Mouse (Mus musculus) natural killer cell, adult 2 months (primary cell): ENCODE results near the gene Baiap2.

Source experiments
- DNase-seq, 2 experiments: peaks; one replicate each; pipeline ENCODE4 v3.0.0; 2022; ENCODE audit warnings: low spot score in 2 of 2

Gene Baiap2

DNA sequence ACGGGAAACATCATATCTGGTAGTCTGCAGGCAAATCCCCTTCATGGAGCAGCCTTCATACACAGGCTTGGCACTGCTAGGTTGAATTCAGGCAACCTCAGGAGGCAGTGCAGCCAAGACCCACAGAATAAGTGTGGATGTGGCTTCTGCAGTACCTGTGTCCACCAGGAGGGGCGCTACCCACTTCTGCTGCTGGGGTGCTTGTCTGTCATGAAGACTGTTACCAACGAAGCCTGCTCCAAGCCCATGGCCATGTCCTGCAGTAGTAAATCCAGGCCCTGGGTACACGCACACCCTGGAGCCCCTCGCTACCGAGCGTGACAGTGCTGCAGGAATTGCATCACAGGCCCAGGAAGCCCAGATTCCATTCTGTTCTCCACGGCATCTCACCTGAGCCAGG, 22.7 kb upstream of the Baiap2 start:
- peak; percentile 75 to 83 for DNase-seq

DNA sequence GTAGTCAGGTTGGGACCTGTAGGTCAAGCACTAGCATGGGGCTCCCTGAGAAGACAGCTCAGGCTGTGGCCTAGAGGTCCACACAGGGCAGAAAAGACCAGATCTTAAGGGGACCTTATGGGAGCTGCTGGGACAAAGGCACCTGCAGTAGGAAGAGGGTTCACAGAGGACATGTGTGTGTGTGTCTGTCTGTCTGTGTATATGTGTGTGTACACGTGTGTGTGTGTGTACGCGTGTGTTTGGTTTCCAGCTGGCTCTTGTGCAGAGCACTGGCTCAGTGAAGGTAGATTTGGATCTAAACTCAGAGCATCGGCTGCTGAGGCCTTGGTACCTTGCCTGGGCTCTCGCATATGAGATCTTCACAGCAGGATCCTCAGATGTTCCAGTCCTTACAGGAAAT, 21.9 kb upstream of the Baiap2 start:
- DNase-seq = no peak

DNA sequence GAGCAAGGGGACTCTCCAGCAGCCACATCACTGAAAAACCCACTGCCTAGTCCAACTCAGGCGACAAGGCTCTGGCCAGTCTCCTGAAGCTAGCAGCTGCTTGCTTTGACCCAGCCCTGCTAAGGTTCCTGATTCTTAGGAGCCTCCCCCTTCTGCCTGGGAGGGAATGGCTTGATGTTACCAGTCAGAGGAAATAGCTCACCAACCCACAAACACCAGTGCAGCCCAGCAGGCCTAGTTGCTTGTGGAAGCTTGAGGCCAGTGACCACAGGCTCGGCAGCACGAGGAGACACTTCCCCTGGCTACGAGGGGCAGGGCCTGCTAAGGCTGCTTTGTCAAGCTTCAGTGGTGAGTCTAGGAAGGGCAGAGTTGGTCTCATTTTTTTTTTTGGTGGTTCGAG, 17.4 kb upstream of the Baiap2 start:
- DNase-seq = peak; percentile 77 to 88

DNA sequence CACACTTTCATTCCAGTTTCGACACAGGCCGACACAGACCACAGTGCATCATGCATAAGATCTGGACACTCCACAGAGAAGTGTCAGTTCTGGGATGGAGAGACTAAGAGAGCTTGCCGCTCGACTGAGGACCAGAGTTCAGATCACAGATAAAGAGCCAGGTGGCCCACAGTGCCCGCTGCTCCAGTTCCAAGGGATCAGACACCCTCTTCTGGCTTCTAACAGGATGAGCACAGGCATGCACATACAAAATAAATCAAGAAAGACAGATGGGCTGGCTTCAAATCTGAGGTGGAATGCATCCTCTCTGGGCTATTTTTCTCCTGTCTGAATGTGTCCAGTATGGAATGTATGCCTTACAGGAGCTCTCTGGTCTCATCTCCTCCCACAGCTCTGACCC, 15.8 kb upstream of the Baiap2 start:
- no peak for DNase-seq

DNA sequence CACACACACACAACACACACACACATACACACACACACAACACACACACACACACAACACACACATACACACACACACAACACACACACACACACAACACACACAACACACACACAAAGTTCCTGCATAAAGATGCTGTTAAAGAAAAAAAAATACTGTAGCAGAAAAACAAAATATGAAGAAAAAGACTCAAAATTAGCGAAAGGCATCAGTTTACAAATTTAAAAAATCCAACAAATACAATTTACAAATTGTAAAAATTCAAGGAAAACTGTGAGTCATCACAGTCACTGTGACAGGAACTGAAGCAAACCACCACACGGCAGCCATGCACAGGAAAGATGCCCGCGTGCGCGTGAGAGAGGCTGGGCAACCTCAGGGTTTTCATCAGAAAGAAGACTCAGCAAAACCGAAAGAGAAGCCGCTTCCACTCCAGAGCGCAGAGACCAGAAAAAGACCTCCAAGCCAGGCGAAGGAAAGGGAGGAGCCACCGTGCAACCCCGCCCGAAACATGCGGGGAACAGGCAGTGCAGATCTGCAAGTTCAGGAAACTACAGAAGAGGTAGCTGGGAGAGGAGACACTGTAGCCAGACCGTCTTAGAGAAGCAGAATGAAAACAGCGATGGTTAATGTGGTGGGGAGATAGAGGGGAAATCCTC, 14.4 kb upstream of the Baiap2 start:
- peak; percentile 77 to 82 for DNase-seq

DNA sequence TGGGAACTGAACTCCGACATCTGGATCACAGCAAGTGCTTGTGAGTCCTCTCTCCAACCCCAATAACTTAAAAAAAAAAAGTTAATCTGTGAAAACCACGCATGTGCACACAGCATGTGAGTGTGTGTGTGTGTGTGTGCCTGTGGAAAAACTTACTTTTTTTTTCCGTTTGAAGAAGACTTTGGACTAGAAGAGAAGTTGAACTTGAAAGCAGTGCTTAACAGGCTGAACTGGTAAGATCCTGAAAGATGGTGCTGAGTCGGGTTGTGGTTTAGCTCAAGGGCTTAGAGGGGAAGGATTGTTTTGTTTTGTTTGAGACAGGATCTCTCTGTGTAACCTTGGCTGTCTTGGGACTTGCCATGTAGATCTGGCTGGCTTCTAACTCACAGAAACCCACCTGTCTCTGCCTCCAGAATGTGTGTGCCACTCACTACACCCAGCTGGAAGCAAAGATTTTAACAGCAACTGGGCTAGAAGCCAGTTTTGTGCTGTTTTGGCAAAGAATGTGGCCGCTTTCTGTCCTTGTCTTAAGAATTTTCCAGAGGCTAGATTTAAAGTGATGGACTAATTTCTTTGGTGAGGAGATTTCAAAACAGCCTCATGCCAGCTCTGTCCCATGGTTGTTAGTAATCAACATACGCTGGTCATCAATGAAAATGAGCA, 12.8 kb upstream of the Baiap2 start:
- DNase-seq = no peak

DNA sequence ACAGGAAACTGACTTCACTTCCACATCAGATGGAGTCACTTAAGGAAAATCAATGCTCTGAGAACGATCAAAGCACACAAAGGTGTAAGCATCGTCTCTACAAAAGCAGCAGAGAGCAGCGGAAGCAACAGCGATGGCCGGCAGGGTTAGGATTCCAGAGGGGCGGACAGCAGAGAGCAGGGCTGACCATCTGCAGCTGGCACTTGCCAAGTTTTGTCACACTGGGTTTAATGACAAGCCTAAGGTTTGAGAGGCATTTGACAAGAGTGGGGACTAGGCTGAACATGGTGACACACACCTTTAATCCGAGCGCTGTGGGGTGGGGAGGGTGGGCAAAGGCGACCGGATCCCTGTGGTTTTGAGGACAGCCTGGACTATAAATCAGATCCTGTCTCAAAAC, 10.8 kb upstream of the Baiap2 start:
- DNase-seq = no peak

DNA sequence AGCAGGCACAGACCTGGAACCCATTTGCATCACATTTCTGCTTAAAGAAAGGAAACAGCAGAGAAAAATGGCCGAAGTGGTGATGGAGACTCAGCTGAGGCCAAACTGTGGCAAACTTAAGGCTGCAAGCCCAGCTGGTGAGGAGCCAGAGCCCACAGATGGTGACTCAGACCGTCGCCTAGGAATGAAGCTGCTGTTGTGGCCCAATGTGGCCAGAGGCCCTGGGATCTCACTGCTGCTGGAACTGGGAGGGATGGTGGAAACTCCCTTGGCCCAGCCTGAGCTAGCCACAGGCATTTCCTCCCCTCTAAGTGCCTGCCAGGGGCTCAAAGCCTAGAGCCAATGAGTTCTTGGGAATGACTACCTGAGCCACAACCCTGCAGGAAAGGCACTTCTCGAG, 9.4 kb upstream of the Baiap2 start:
- DNase-seq = peak; percentile 37 to 52

DNA sequence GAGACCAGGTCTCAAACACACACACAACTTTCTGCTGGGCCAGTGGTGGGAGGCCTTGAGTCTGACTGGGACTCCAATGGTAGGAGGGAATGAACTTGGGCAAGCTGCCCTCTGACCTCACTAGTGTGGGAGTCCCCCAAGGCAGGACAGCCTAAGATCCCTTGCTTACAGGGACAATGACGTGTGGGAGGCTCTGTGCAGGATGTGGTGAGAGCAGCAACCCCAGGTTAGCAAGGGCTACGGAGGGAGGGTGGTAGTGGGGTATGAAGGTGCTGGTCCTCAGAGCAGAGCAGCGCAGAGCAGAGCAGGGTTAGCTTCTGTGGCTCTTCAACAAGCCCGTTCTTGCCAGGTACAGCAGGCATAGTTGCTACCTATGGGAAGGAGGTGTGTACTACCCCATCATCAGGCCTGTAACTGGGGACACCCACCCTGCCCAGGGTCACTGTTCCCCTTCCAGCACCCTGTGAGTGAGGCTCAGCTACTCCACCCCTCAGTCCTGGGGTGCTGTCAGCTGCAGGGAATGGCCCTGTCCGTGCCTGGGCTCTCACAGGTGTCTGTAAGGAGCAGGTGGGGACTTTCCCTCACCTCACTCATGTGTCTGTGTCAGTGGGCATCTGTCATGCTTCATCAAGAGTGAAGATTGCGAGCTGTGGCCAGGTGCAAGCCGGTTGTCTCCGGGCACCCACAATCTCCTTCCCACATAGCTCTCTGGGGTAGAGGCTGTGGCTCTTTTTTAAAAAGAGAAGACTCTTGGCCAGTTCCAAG, 8.6 kb upstream of the Baiap2 start:
- peak; percentile 70 to 80 for DNase-seq

DNA sequence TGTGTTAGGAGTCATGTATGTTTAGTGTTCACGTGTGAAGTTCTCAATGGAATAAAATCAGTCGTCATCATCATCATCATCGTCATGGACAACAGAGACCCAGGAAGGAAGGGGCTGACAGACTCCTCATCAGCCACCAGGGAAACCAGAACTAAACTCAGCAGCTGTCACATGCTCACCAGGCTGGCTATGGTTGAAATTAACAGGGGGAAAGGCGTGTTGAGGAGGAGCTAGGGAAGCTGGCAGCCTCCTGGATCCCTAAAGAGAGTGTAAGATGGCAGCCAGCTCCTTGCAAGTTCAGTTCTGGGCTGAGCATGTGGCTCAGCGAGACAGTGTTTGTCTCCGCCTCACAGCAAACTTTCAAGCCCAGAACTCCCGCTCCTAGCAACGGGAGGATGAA, 7.8 kb upstream of the Baiap2 start:
- DNase-seq = no peak

DNA sequence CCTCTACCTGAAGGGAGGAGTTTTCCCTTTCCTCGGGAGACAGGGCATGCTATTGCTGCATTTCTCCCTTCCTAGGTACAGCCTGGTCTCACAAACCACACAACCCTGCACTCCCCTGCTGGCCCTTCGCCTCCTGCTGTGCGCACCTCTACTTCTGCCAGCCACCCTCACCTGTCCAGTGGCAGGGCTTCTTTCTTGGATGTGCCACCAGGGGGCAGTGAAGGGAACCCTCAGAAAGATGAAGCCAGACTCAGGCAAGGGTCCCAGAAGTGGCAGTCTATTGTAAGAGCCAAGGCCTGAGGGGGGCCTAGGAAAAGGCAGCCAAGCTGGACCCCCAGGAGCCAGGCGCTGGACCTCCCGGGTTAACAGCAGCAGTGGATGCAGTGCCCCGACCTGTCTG, 7.1 kb upstream of the Baiap2 start:
- DNase-seq = peak; percentile 56 to 68

DNA sequence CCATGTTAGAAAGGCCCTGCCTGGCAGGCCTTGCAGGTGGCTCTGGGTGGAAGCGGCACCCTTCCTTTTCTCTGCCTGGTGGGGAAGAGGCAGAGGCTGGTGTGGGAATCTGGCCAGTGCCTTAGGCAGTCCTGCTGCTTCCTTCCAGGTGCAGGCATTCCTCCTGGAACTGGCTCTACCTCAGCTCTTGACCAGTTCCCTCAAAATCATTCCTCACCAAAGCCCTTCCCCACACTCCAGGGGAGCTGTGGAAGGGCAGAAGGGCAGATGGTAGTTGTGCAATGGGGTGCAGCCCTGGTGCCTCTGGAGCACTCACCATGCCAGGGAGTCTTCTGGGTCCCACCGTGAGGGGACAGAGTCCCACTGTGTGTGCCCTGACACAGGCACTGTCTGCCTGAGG, 6.1 kb upstream of the Baiap2 start:
- DNase-seq = no peak

DNA sequence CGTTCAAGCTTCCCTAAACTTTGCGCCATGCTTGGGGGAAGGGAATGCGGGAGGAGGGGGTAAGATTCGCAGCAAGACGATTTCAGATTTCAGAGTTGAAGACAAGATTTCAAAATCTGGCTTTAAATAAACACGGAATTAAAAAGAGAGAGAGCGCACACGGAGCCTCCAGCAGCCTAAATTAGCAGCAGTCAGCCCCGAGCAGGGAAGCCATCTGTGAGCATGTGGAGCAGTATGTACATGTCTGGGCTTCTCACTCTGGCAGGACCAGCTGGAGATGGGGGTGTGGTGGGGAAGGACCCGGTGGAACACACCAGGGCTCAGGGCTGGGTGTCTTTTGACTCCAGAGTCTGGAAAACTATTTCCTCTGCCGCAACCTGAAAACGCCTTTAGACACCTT, 5.3 kb upstream of the Baiap2 start:
- no peak for DNase-seq

DNA sequence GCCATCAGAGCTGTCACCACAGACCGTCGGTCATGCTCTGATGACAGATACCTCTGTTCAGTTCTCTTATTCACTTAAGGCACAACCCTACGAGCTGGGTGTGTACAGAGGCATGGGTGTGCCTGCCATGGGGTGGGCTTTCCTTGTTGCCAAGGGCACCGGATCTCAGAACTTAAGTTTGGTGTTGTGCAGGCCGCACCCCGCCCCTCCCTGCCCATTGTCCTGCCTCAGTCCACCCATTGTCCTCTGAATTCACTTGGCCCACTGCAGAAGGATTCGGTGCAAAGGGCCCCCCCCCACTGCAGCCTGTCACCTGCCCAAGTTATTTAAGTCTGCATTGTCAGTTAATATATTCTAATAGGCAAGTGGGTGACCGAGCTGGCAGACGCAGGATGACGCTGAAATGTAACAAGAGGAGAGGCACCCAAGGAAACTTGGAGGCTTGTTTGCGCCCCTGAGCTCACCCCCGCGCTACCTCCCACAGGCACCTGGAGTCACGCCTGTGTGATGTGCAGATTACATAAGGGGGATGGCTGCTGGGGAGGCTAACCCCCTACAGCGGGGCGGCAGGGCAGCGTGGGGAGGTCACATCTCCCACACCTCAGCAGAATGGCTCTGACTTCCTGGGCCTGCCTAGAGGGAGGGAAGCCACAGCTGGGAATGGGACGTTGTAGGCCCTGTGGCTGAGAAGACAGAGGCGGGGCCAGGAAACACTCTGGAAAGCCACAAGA, 4.6 kb upstream of the Baiap2 start:
- DNase-seq = no peak

DNA sequence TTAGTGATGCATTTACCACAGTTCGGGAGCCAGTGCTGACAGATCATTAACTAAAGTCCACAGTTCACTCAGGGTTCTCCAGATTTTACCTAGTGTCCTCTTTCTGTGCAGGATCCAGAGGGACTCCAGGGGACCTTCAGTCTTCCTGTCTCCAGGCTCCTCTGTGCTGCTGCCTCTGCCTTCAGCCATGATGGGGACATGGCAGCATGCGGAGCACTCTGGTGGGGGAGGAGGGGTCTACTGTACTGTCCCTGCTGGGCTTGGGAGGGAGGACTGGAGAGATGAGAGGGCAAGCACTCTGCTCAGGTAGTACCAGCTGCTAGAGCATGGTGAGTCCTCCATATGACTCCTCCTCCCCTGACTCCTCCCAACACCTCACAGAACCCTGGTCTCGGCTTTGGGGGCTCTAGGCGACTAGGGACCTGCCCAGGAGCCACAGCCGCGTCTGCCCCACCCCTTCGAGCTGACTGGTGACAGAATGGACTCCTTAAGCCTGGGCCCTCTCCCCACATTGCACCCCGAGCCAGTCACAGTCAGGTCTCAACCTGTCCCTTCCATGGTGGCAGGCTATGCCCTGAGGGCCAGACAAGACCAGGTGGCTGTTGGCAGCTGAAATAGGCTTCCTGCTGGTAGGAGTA, 3.4 kb upstream of the Baiap2 start:
- DNase-seq = no peak

DNA sequence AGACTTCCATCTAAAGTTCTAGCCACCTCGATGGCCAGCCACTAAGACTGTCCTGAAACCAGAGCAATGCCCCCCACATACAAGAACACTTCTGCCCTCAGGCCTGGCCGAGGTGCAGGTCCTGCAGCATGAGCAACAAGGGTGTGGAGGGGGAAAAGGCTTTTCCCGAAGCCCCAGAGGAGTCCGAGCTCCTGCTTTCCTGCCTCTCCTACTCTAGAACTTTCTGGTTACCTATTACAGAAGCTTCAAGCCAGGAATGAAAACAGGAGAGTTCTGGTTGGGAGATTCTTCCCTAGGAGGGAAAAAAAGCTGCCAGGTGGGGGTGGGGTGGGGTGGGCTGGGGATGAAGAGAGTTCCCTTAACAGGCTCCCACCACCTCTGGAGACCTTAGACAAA, 2.9 kb upstream of the Baiap2 start:
- DNase-seq = no peak

DNA sequence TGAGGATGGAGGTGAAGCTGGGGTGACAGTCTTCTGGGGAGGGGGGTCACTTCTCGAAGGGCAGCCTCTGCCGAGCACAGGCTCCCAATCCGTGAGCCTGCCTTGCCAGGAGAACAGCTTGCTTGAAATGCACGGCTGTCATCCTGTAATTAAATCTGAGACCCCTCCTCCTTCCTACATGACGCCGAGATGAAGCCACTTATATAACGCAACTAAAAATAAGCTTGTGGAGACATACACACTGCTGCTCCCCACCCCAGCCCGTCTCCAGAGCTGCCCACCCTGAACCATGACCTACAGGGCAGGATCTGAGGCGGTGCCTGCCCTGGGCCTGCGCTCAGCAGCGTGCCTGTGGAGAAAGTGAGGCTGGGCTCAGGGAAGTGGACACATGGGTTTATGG, 2.4 kb upstream of the Baiap2 start:
- DNase-seq = no peak

DNA sequence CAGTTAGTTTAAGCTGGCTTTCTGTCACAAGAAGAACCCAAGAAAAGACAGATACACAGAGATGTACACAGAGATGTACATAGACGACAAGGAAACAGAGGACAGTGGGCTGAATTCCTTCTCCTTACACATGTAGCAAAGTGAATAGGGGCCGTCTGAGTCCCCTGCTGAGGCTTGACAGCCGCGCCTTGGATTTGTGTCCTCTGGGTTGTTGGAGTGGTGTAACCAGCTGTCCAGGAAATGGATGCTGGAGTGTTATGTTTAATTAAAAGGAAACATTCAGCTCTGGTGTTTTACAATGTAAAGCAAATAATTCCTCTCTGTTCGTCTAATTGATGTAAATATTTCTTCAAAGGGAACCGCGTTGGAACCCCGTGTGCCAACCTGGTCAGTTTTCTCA, 769 bp upstream of the Baiap2 start:
- no peak for DNase-seq

DNA sequence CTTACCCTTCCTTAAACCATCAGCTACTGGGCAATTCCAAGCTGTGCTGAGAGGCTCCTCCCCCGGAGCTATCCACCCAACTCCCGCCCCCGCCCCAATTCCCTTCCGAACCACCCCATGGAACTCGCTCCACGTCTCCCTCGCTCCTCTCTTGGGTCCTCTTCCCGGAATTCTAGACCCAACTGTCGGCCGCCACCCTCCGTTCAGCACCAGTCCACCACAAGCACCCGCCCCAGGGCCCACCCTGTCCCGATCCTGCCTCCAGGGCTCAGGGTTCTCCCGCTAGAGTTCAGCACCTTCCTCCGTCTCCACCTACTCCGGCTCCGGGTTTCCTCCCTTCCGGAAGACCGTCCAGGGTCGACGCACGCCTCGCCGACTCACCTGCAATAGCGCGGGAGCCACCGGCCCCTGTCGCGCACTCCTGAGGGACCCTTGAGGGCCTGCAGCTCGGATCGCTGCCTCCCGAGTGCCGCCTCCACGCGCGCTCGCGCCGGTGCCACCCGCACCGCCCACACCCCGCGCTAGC, 299 bp upstream of the Baiap2 start:
- no peak for DNase-seq

DNA sequence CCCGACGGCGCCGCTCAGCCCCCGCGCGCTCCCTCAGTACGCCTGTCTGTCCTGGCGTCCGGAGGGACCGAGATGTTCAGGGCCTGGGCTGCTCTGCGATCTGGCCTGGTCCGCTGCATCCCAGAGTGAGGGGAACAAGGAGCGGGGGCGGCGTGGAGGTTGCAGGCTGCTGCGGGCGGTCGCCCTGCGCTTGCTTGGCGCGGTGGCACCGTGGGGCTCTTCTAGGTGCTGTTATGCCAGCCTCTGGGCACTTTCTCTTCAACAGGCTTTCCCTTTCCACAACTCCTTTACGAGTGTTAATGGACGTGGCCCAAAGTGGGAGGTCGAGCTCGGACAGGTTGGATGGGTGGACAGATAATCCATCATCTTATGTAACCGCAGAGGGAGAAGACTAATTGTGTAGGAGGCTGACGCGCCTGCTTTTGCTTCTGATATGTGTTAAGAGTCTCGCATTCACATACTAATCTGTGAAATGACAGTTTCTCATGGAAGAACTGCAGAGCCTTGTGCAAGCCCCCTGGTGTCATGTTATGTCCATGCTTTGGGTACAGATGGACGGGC, 945 bp downstream of the Baiap2 start:
- DNase-seq = peak in 1 of 2 experiments; percentile 30

DNA sequence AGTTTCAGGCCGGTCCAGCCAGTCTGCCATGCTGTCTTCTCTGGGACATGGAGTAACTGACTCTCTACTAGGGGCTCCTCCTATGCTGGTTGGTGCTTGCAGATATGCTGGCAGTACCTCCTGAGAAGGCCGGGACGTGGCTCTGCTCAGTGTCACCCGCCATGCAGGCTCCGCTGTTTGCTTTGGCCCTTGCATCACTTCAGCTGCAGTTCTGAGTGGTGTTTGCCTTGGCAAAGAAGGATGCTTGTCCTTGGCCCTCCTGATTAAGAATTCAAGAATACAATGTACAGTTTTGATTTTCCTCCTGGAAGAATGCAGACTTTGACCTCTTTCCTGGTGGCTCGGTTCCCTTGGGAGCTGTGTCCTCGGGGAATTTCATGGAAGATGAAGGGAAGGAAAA, 2.8 kb downstream of the Baiap2 start:
- DNase-seq = no peak
